Mouse (Mus musculus) embryo, embryonic 11.5 days (tissue): ENCODE measurements around the gene Cdc42.

Source experiments
- DNase-seq: peaks from one replicate; pipeline ENCODE4 v3.0.0-alpha.2; 2012; ENCODE audit warnings: low read depth, low spot score

The Cdc42 gene

DNA sequence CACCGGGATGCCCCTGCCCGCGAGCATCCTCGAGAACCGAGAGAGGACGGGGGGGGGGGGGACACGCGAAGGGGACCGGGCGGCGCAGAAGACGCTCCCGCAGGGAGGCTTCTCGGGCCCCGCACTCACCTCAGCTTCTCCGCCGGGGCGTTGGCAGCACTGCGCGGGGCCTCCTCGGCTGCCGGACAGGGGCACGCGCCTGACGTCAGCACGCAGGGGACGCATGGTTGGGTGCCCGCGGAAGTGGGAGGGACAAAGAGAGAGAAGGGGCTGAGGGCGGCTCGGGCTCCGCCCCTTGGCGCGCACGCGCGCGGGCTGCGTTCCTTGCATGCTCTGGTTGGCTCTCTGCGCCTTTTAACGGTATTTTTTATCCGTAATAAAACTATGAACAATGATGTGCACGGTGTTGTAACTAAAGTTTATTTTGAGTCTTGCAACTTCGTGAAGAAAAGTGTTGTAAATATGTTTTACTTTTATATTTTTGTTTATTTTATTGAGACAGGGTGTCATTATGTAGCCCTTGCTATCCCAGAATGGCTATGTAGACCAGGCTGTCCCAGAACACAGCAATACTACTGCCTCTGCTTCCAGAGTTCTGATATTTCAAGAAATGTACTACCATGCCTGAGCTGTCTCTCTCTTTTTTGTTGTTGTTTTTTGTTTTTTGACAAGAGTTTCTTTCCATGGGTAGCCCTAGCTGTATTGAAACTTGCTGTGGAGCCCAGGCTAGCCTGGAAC lies at the start of gene Cdc42:
Gene Cdc42 (minus strand): TSS at position 204 of the 738 bp plus-strand sequence.
- DNase-seq, result peak; percentile 94

DNA sequence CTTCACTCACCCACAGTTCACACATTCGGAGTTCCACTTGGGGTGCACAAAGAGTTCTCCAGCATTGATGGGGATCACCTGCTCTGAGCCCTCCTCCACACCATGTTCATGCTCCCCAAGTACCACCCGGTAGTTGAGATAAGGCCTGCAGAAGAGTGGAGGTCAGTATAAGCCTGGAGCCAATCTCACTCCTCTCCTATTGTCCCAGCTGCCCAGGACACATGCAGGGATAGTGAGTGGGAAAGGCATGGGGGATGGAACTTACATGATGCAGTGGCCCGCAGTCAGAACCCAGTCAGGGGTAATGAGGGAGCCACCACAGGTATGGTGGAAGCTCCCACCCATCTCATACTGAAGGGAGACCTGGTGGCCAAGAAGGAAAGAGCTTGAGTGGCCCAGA lies 48.1 kb upstream of the Cdc42 start:
- no peak for DNase-seq

DNA sequence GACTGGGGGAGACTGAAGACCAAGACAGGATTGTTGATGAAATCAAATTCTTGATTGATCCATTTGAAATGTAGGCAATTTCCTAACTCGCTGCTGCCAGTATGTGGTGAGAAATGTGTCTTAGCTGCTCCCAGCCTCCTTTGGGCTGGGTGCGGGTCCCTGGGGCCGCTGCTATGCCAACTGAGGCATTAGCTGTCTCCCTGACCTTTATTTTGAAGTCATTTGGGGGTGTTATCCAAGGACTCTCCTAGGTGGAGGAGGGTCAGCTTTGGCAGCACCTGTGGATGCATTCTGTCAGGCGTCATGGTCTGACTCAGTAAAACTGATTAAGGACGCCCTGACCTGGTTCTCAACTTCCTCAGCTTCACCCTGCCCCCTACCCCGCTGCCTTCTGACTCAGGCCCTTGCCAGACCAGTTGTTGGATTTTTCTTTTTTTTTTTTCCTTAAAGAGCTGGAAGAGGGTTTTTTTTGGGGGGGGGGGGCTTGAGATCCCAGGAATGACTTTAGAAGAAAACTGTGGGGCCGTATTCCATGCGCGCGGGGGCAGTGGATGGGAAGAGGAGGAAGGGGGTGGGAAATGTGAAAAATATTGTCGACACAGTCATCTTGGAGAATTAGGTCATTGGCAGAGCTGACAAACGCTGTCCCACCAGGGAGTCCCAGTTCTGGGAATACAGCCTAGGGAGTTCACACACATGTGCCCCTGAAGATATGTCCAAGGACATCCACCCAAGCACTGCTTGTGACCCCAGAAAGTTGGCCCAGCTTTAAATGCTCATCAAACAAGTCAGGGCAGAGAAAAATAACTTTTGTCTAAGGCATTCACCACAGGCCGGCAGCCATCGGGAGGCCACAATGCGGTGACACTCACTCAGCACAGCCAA lies 39.4 kb upstream of the Cdc42 start:
- DNase-seq, result no peak

DNA sequence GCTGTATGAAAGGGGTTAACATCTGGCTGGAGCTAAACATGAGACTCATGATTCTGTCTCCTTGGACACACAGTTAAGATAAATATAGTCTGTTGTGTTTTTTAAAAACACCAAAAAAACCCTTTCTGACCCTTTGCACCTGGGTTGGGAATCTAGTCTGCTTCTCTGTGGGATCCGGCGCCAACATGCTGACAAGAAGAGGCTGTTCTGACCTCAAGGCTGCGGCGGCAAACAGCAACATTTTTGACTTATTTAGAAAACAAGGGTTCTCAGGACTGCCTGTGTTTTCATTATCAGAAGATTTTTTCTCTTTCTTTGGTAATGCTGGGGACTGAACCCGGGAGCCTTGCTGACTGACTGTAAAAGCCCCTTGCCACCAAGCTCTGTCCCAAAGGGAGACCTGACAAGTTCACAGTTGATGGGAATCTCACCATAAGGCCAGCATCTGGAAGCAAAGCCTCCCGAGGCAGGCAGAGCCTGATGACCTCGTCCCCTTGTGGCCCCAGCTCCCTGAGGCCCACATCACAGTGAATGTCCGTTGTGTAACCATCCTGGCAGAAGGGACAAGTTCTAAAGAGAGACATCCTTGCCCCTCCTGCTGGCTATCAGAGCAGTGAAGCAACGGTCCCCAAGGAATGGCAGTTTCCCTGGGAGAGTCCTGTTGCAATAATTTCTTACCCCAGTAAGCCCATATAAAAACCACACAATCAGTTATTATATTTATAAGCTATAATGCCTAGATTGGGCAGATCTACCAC lies 36.0 kb upstream of the Cdc42 start:
- no peak for DNase-seq

DNA sequence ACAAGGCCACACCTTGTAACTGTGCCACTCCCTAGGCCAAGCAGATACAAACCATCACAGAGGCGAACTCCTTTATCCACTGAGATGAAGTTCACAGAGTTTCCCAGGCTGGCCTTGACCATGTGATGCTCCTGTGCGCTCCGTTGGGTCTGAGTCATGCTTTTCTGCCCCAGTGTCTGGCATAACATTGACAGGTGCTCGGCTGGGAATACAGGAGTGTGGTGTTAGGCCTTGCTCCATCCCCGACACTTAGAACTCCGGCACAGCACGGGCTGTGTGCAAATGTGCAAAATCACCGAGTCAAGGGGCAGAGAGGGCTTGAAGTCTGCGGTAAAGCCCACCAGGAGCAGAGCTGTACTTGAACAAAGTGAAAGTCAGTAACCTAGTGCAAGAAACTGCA lies 35.4 kb upstream of the Cdc42 start:
- DNase-seq, result no peak

DNA sequence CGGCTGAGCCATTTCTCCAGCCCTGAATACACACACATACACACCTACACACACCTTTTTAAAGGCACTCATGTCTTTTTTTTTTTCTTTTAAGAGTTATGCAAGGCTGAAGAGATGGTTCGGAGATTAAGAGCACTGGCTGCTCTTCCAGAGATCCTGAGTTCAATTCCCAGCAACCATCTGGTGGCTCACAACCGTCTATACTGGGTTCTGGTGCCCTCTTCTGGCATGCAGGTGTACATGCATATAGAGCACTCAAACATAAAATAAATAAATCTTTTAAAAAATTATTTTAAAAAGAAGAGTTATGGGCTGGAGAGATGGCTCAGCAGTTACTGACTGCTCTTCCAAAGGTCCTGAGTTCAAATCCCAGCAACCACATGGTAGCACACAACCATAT lies 33.8 kb upstream of the Cdc42 start:
- DNase-seq, result no peak

DNA sequence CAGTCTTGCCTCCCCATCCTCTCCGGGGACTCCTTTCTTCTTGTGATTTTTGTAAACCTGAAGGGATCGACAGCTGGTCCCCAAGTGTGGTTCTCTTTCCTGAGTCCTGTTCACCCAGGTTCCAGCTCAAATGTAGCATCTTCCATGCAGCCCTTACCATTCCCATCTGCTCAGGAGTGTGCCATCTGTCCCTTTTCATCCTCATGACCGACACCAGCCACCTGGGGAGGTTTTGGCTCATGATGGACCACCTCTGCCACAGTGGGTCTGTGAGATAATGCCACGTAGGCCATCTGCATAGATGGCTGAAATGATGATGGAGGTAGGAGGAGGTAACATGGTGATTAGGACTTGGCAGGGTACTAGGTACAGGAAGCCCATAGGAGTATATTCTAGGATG lies 32.7 kb upstream of the Cdc42 start:
- DNase-seq, result no peak

DNA sequence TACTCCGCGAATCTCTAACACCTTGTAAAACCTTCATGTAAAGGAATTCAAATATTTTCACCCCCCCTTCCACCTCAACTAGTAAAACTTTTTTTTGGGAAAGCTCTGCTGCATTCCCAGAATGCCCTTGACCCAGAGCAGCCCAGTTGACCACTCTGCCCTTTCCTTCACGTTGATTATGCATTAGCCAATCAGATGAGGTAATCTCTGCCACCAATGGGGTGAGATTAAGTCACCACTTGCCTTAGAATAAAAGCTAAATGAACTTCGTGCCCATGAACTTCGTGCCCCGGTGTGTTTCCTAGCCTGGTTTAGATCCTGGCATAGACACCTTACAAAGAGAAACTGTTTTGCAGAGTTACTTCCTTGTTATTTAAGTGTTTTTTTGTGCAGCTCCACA lies 31.5 kb upstream of the Cdc42 start:
- DNase-seq, result no peak

DNA sequence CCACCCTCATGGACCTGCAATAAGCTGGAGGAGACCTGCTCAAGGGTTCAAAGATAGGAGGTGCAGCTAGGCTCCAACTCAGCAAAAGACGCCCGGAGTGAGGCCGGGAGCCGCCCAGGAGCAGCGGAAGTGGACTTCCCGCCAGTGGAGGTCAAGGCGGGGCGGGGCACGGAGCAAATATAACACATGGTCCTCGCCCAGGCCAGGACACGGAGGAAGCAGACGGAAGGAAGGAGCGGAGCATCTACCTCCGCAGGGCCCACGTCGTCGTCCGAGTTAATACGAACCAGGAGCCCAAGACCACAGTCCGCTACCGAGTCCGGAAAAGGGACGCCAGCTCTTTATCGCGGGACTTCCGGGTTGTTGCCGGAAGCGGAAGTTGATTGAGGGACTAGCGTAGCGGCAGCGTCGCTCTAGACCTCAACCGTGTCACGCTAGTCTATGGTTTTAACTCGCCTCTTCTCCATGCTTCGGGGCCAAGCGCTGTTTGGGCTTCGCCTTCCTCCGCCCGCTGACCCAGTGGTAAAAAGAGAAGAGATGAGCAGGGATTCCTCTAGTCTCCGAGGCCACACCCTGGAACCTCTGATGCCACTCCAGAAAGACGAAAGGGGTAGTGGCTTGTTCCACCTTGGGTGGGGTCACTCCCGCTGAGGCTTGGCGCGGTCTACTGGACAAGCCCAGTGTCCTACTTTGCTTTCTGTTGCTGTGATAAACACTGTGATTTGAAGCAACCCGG lies 30.7 kb upstream of the Cdc42 start:
- peak; percentile 81 for DNase-seq

DNA sequence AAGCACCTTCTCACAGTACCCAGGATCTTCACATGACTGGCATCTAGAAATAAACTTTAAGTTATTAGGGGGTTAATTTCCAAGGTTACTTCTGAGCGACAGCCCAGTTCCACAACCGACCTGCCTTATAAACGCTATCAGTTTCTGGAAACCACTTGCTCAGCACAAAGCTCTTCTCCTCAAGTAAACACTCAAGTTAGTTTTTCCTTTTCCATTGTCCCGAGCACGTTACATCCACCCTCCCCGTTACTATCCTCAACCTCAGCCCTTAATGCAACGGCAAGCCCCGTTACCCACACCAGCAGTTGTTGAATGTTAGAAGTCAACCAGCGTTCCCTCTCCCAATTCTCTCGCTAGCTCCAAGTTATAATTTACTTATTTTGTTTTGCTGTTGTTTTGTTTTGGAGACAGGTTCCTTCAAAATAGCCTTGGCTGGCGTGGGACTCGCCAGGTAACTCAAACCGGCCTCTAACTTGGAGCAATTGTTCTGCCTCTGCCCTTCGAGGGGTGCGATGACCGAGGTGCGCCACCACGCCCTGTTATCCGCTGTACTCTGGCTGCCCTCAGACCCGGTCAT lies 30.1 kb upstream of the Cdc42 start:
- no peak for DNase-seq

DNA sequence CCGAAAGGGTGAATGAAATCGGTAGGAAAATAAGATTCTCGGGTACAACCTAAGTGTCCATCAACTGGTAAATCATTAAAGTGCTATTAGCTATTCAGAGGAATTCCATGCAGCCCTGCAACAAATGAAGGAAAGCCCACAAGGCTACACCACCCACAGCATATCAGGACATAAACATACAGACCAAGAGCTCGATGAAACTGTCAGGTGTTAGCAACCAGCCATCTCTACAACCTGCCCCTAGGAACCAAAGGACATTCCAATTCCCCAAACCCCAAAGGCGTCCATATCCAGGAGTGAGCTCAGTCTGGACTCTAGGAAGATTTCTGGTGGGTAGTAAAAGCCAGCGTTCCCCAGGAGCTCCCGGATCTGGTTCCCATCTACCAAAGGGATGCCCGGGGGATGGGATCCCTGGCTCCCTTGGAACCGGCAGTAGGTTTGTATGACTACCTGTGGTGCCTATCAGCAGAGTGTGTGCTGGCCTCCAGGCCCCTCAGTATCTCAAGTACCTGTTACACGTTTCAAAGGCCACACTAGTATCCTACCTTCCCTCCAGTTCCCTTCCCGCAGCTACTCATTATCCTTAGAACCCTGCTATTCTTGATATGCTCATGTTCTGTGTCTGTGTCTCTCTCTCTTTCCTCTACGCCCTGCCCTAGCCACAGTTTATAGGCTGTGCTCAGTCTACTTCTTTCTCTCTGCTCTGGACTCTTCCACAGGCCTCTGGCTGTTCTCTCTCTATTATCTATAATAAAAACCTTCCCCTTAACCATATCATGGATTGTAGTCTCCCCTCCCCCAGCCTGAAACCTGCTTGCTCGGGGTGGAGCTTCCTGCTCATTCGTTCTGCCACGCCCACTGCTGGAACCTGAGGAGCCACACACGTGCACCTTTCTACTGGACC lies 23.4 kb upstream of the Cdc42 start:
- DNase-seq, result no peak

DNA sequence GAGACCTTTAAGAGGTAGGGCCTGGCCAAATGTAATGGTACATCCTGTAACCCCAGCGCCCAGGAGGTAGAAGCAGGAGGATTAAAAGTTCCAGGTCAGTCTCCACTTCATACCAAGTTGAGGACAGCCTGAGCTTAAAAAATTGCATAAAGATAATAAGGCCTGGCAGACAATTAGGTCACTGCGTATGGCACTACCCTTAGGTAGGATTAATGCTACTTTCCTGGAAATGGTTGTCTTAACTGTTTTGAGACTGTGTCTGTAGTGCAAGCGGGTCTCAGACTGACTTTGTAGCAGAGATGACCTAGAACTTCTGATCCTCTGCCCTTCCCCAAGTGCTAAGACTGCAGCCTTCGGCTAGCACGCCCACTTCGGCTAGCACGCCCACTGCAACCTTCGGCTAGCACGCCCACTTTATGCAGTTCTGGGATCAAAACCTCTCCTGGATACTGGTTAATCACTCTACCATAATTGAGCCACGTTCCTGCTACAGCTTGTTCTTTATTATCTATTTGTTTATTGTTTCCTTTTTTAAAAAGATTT lies 22.3 kb upstream of the Cdc42 start:
- DNase-seq, result no peak

DNA sequence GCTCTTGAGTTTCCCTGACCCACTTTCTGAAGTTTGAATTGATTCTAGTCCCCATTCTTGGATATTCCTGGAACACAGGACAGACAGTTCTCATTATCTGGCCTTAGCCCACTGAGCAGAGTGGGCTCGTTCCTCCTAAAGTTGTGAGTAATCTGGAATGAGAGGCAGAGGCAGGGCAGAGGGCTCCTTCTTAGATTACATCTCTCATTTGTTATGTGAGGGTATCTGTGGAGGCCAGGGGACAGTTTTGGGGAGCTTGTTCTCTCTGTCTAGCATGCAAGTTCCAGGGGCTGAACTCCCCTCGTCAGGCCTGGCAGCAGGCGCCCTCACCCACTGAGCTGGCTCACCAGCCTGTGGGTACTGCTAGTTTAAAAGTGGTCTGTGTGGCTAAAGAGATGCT lies 21.6 kb upstream of the Cdc42 start:
- no peak for DNase-seq

DNA sequence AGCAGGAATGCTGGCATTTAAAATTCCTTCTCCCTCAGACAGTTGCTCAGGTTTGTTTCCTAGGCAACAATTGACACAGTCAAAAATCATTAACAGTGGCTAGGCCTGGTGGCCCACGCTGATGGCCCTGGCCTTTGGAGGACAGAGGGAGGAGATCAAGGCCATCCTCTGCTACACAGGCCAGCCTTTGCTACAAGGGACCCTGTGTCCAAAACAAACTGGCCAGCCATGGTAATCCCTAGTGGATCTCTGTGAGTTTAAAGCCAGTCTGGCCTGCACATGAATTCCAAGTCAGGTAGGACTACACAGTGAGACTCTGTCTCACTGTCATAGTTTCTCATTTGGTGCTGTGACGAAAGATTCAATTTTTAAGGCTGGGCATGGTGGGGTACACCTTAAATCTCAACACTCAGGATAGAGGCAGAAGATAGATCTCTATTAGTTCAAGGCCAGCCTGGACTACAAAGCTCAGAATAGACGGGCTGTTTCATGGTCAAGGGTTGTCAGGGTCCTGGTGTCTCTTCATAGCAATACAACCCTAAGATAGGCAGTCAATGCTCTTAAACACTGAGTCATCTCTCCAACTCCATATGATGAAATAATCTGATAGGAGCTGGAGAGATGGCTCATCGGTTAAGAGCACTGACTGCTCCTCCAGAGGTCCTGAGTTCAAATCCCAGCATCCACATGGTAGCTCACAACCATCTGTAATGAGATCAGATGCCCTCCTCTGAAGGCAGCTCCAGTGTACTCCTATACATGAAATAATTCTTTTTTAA lies 20.2 kb upstream of the Cdc42 start:
- DNase-seq, result no peak

DNA sequence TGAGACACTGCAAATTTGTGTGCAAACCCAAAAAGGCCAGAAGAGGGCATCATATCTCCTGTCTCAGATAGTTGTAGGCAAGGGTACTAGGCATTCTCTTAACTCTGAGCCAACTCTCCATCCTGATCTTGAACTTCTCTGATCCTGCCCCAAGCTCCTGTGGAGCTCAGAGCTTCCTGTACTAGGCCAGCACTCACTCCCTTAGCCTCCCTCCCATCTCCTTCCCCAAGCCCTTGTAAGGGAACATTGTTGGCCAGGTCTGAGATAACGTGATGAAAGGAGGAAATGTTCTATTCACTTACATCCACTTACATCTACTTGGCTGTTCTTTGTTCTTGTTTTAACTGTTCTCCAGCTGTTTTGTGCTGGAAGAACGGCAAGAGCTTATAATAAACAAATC lies 19.3 kb upstream of the Cdc42 start:
- no peak for DNase-seq

DNA sequence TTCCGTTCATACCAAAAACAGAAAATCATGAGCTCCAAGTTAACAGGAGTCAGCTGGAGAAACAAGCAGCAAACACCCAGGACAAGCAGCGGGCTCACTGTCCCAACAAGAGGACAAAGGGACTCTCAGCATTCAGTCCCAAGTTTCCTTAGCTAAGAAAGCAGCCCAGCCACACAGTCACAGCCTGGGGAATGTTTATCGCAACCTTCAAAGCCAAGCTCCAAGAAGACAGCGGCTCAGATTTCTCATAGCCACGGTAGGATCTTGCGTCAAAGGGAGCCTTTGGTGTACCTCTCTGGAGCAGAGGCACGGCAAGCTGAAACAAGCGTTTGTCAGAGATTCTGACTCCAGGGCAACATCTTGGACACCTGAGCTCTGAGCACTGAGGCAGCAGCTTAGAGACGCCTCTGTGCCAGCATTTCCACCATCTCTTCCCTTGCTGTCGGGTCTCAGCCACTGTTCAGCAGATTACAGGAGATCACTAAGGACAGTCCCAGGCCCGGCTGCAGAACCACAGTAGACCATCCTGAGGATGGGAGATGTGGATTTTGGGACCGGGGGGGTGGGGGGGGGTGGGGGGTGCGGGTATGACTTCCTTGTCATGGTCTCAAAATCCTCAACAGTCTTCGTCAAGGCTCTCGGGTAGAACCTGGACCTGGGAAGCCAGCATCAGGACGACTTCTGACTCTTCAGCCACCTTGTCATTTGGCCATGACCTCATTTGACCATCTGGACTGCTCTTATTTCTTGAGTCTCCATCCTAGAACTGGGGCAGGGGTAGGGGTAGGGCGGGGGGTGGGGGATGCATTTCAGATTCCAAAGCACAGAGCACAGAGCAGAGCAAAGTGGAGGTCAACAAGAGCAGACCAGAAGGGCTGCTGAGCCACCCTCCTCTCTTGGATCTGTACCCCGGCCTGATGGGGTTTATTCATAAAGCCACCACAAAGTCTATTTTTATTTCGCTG lies 18.1 kb upstream of the Cdc42 start:
- peak; percentile 30 for DNase-seq

DNA sequence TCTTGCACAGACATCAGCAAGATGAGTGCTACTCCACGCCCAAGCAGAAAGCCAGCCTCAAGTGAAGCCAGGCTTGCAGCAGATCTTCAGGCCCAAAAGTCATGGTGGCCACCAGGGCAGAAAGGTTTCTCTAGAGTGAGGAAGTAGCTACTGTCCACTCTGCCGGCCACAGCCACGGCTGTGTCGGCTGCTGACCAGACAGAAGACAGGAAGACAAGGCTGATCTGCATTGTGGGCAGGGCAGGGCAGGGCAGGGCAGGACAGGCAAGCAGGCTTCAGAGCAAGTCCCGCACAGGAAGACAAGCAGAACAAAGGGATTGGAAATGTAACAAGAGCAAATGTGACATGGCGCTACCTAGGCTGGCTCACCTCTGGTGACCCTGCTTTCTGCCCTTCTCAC lies 16.2 kb upstream of the Cdc42 start:
- DNase-seq, result no peak
